Mouse (Mus musculus) heart, adult 2 months (tissue): ENCODE measurements around the gene Hdac4.

Experiments used
- CTCF ChIP-seq: fragments of 200-600 bp; IDR thresholded peaks from 2 replicates; pipeline ENCODE4 v1.8.1; 2022; ENCODE audit warnings: antibody characterized with exemption, mild to moderate bottlenecking, moderate library complexity
- EP300 ChIP-seq: fragments of 200-500 bp; IDR thresholded peaks from 2 replicates; pipeline ENCODE4 v1.6.1; 2011; ENCODE audit warnings: low read depth, low read length, control low read depth; ENCODE audit not compliant: insufficient read depth
- POLR2A ChIP-seq: fragments of 200-500 bp; IDR thresholded peaks from 2 replicates; pipeline ENCODE4 v1.6.1; 2011; ENCODE audit warnings: mild to moderate bottlenecking, low read depth, low read length, control low read depth; ENCODE audit not compliant: insufficient read depth

DNA sequence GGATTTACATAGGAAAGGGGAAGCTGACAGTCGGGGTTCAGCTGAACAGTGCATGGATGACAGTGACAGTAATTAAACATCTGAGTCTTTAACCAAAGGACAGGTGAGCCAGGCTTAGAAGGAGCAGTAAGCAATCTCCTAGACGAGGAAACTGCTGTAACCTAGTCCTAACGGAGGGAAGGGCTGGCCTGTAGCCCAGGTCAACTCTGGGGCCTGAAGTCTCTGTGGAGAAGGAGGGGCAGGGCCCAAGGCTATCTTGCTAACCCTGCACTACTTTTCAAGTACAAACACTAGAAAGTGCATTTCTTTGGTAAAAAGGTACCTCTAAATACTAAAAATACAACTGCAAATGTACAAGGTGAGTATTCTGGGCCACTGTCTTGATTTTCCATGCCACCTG, 169.1 kb downstream of the Hdac4 start:
- TF ChIP-seq CTCF (no peak), POLR2A (no peak), EP300 (no peak)
